Mouse (Mus musculus) kidney, adult 2 months (tissue): ENCODE measurements around the gene Ppp3ca. TPM values are rescaled to one million over a fixed set of nuclear protein-coding genes. Genes with fewer than 3 reads are reported as not detected.
"Not testable (repeated sequence)": the region's sequence is repeated elsewhere in the genome, so short reads cannot be mapped to it uniquely, and the experiment has no call there.

Experiments
- DNase-seq: peaks from one replicate; pipeline ENCODE4 v3.0.0; 2021
- H3K27ac ChIP-seq: fragments of 200-500 bp; 2 replicates; pipeline ENCODE4 v1.5.1; 2012; ENCODE audit warnings: low read depth, low read length, control low read depth, inconsistent platforms; ENCODE audit not compliant: insufficient read depth
- H3K27me3 ChIP-seq: fragments of 200-500 bp; replicated peaks from 2 replicates; pipeline ENCODE4 v1.6.1; 2012; ENCODE audit warnings: mild to moderate bottlenecking, moderate library complexity, low read length, inconsistent platforms; ENCODE audit not compliant: control insufficient read depth, insufficient read depth
- H3K36me3 ChIP-seq: fragments of 200-500 bp; 2 replicates; pipeline ENCODE4 v1.6.1; 2012; ENCODE audit warnings: mild to moderate bottlenecking, moderate library complexity, low read length, inconsistent platforms; ENCODE audit not compliant: control insufficient read depth, insufficient read depth
- H3K4me1 ChIP-seq: fragments of 200-500 bp; 2 replicates; pipeline ENCODE4 v1.6.1; 2011; ENCODE audit warnings: low read length; ENCODE audit not compliant: control insufficient read depth, insufficient read depth
- H3K4me3 ChIP-seq: fragments of 200-500 bp; 2 replicates; pipeline ENCODE4 v1.5.1; 2011; ENCODE audit warnings: mild to moderate bottlenecking, low read depth, low read length, control low read depth; ENCODE audit not compliant: insufficient read depth
- CTCF ChIP-seq: fragments of 200-500 bp; conservative IDR thresholded peaks from 2 replicates; pipeline ENCODE4 v1.5.1; 2011; ENCODE audit warnings: low read depth, mild to moderate bottlenecking, control low read depth, low read length, moderate library complexity, mixed read lengths; ENCODE audit not compliant: insufficient read depth, insufficient read length
- POLR2A ChIP-seq: fragments of 200-500 bp; IDR thresholded peaks from one replicate; pipeline ENCODE4 v1.6.1; 2011; ENCODE audit warnings: low read depth, low read length, control low read depth
- WGBS: fragments of 180-500 bp; shearing (Covaris S2); methylation state at CpG from one replicate; pipeline ENCODE4 v1.1.7; 2018; 5-methylcytosine and 5-hydroxymethylcytosine counted together
- polyA plus RNA-seq: library from polyadenylated mRNA; depleted of rRNA; stranded (reverse); fragments of >200 nt; gene quantifications from 2 replicates; pipeline ENCODE4 v1.2.3, GENCODE M21; 2012

Gene Ppp3ca
- polyA plus RNA-seq, 1 experiment = 14.0 TPM

DNA sequence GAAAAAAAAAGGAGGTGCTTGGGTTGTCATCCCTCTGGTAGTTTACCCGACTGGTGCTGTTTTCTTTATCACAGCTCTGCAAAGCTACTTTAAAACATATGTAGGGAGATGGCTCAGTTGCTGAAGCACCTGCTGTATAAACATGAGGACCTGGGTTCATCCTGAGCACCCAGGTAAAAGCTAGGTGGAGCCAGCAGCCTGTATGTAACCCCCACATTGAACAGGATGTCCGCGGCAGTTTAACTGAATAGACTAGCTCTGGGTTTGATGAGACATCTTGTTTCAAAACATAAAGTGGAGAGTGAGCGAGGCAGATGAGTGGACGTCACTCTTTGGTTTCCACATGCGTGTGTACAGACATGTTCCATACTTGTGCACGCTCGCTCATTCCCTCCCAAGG, 16.5 kb downstream of the Ppp3ca start:
- no peak for DNase-seq
- 94% methylated on average over 8 of the region's 8 CpGs for WGBS

DNA sequence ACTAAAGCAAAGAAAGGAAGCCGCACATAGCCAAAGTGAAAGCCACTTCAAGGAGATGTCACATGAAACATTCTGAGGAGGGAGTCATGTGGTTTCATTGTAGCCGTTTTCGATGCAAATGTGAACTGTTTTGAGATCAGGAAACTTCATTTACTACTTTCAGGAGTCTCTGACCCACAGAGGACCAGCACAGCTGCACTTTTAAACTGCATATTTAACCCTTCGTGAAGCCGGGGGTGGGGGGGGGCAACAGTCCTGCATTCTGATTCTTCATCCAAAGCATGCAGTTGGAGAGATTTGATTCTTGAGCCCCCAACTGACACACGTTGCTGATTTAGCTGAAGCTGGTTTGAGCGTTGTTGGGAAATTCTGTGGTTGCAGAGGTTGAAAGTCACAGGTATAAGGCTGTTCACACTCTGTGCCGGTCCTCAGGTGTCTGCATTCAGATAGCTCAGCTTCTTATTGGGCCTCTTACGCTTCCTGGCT, 18.2 kb downstream of the Ppp3ca start:
- H3K4me1 ChIP-seq = peaks cover 17% of the 10 kb centered on the region; the same call in 1 of the 2 replicates
- no peak overlapping the region for H3K27ac ChIP-seq
- WGBS = 67% methylated on average over 9 of the region's 9 CpGs
- no peak for DNase-seq
- H3K4me3 ChIP-seq = no peak overlapping the region
- TF ChIP-seq CTCF (no peak), POLR2A (no peak)
- no peaks in the 10 kb centered on the region for H3K27me3 ChIP-seq
- no peaks in the 10 kb centered on the region for H3K36me3 ChIP-seq

More for the DNA sequence above, 16.5 kb downstream of the Ppp3ca start:
- Histone ChIP-seq H3K27ac (no peak overlapping the region), H3K4me1 (peaks cover 12% of the 10 kb centered on the region; the same call in 1 of the 2 replicates), H3K4me3 (no peak overlapping the region), H3K36me3 (no peaks in the 10 kb centered on the region), H3K27me3 (no peaks in the 10 kb centered on the region)
- TF ChIP-seq POLR2A (no peak), CTCF (0 out of 2 replicates have a peak, but pooled peaks have one; percentile 1)

DNA sequence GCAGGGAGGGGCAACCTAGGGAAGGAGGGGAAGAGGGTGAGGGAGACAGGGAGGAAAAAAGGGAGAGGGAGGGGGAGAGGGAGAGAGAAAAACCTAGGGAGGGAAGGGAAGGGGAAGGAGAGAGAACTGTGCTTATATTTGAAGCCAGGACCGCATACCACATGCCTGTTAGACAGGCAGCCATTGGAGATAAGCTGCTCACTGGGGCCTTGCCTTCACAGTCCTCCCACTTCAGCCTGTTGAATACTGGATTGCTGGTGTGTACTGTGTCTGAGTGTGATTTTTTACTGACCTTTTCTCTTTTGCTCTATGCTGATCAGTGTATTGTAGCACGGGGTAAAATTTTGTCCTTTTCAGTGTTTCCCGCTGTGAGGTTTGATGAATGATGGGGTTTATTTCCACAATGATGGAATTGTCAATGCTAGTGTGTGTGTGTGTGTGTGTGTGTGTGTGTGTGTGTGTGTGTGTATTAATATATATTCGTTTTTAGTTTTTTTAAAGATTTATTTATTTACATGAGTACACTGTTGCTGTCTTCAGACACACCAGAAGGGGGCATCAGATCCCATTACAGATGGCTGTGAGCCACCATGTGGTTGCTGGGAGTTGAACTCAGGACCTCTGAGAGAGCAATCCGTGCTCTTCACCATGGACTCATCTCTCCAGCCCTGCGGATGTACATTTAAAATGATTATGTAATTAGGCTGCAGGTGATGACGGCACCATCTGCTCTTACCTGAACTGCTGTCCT, 20.0 kb downstream of the Ppp3ca start:
- no peak for DNase-seq
- 95% methylated on average over 7 of the region's 7 CpGs for WGBS
- H3K36me3 ChIP-seq = no peaks in the 10 kb centered on the region
- no peaks in the 10 kb centered on the region for H3K27me3 ChIP-seq
- no peak overlapping the region for H3K27ac ChIP-seq
- TF ChIP-seq POLR2A = no peak
- no peak for TF ChIP-seq CTCF
- H3K4me1 ChIP-seq = peaks cover 17% of the 10 kb centered on the region; the same call in 1 of the 2 replicates
- no peak overlapping the region for H3K4me3 ChIP-seq

DNA sequence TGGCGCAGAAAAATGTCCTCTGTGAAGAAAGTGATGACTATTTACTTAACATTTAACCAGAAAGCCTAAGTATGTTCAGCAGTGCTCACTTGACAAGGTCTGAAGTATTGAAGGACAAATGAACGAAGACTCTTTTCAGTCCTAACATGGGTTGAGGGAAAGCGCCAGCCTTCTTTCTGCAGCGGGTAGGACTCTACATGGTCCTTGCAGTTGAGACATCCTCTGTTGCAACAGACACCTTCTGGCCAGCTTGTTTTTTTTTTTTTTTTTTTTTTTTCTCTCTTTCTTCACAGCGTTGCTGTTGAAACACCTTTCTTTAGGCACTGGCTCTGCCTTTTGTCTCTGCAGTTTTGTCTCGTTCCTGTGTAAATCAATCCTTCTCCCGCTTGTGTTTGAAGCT, 22.1 kb downstream of the Ppp3ca start:
- DNase-seq = peak; percentile 42
- Histone ChIP-seq H3K27ac (no peak overlapping the region), H3K27me3 (no peaks in the 10 kb centered on the region), H3K36me3 (no peaks in the 10 kb centered on the region), H3K4me1 (peaks cover 12% of the 10 kb centered on the region; the same call in 1 of the 2 replicates), H3K4me3 (no peak overlapping the region)
- 50% methylated on average over 7 of the region's 7 CpGs for WGBS
- no peak for TF ChIP-seq CTCF
- TF ChIP-seq POLR2A = no peak

DNA sequence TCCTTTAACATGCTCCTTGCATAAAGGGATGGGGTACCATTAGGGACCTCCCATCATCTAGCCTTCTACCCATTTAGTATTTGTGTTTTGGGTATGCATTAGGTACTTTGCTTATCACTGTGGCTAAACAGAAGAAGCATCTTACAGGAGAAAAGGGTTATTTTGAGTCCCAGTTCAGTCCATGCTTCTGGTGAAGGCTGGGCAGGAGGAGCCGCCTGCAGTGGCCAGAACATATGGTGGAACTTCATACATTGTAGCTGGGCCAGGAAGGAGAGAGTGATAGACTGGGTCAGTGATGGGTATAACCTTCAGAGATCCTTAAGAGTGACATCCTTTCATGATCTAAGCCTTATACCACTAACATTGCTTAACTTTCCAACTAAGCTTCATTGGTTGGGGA, 23.6 kb downstream of the Ppp3ca start:
- no peak for DNase-seq
- H3K4me3 ChIP-seq = no peak overlapping the region
- no peaks in the 10 kb centered on the region for H3K36me3 ChIP-seq
- peaks cover 13% of the 10 kb centered on the region for H3K4me1 ChIP-seq
- TF ChIP-seq CTCF (no peak), POLR2A (no peak)
- no peak overlapping the region for H3K27ac ChIP-seq
- H3K27me3 ChIP-seq = no peaks in the 10 kb centered on the region
- 100% methylated on average over 1 of the region's 1 CpGs for WGBS

DNA sequence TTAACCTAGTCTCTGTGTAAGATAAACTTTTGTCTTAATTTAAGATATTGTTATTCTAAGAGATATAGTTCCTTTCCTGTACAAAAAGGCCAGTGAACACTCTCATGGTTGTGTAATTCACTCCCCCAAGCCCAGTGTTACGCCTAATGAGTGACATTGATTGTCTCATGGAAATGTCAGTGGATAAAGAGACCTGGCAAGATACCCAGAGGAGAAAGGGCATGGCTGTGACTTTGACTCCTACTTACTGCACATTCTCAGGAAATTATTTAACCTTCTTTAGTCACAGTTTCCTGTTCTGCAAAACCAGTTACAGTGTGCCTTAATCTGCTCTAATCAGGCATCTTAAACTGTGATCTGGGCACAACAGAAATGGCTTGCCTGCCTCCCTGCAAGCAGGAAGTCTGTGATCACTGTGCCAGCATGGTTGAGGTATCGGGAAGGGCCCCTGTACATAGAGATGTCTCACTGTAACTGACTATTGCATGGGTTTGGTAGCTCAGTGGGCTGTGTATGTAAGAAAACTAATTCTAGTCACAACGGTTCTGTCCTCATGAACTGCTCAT, 27.8 kb downstream of the Ppp3ca start:
- no peaks in the 10 kb centered on the region for H3K27me3 ChIP-seq
- no peak overlapping the region for H3K27ac ChIP-seq
- TF ChIP-seq CTCF (no peak), POLR2A (no peak)
- no peak overlapping the region for H3K4me3 ChIP-seq
- no peaks in the 10 kb centered on the region for H3K36me3 ChIP-seq
- peaks cover 7% of the 10 kb centered on the region for H3K4me1 ChIP-seq
- peak; percentile 61 for DNase-seq
- 23% methylated on average over 3 of the region's 3 CpGs for WGBS

DNA sequence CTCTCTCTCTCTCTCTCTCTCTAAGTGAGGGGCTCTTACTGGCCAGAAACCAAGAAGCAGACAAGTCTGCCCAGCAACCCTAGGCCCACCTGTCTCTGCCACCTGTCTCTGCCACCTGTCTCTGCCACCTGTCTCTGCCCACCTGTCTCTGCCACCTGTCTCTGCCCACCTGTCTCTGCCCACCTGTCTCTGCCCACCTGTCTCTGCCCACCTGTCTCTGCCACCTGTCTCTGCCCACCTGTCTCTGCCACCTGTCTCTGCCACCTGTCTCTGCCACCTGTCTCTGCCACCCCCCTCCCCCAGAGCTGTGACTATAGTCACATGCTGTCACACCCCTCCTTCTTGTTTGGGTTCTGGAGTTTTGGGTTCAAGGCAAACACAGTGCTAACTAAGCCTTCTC, 29.8 kb downstream of the Ppp3ca start:
- H3K4me3 ChIP-seq, H3K36me3 ChIP-seq, H3K27ac ChIP-seq, DNase-seq, H3K27me3 ChIP-seq: not testable (repeated sequence)
- H3K4me1 ChIP-seq = peaks cover 13% of the 10 kb centered on the region

DNA sequence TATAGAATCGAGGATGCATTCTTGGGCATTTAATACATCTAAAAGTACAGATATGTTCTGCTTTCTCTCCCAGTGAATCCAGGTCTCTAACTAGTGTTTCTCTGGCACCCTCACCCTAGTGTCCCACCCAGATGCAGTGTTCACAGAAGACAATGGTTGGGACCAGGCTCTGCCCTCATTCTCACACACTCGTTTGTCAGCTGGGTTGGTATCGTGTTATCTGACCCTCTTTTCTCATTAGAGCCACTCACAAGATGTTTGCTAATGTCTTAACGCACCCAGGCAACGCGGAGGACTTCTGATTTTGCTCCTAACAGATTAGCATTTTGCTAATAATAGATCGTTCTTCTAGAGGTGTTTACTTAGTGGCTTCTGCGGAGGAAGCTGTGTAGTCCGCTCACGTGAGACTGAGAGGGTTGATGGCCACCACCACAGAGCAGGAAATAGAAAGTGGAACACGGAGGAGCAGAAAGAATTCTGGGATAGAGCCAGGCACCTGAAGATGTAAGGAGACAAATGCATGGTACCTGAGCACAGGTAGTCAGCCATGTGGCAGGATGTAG, 30.6 kb downstream of the Ppp3ca start:
- TF ChIP-seq CTCF = no peak
- no peak for TF ChIP-seq POLR2A
- peaks cover 21% of the 10 kb centered on the region for H3K4me1 ChIP-seq
- no peaks in the 10 kb centered on the region for H3K36me3 ChIP-seq
- H3K4me3 ChIP-seq = no peak overlapping the region
- H3K27ac ChIP-seq = no peak overlapping the region
- DNase-seq = no peak
- no peaks in the 10 kb centered on the region for H3K27me3 ChIP-seq
- WGBS = 56% methylated on average over 11 of the region's 11 CpGs
